Mouse (Mus musculus): ENCODE data around the gene Kdm1a.

Gene Kdm1a

DNA sequence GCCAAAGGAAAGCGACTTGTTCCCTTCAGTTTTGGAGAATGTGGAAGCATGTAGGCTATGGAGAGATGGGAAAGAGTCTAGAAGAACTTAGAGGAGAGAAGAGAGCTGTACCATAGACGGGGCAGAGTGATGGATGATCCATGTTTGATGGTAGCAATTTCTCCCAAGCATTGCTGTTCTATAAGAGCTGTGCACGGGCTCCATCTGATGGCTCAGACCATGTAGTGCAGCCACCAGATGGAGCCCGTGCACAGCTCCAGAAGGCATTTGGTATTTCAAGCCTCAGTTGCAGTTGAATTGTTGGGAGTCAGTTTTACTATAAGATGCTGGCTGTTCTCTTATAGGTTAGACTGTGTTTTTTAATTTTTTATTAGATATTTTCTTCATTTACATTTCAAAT lies 76.1 kb downstream of the Kdm1a start:
- in situ Hi-C loops (cut with MboI, MseI) = no loop called here

DNA sequence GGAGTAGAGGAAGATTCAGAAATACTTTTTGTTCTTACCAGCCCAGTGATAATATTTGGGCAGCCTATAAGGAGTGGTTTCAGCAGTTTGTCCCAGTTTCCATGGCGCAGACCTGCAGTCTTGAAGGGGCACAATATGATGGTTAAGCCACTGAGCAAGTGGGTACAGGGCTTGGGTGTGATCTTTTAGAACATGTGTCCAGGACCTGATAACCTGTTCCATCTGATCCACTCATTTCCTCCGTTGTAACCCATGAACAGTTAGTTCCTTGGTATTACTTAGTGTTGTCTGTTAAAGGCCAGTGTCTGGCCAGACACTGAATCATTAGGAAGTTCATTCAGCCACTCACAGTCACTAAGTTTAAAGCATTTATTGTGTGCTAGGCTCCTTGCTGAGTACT lies 78.2 kb downstream of the Kdm1a start:
- in situ Hi-C loops (cut with MboI, MseI) = no loop called here

DNA sequence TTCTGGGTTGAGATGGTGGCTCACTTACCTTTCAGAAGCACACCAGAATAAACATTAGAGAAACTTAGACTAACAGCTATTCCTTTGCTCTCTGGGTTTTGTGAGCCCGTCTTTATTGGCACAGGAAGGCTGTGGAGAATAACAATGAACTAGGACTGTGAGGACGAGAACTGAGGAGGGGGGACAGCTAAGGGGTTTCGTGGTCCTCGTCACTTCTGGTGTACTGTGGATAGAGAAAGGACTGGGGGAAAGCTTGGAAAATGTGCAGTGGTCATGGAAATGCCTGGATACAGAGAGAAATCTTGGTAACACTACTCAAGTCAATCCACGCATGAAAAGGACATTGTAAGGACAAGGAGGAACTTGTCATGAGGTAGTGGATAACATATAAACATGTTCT lies 80.6 kb downstream of the Kdm1a start:
- in situ Hi-C loops (cut with MboI, MseI) = no loop called here

DNA sequence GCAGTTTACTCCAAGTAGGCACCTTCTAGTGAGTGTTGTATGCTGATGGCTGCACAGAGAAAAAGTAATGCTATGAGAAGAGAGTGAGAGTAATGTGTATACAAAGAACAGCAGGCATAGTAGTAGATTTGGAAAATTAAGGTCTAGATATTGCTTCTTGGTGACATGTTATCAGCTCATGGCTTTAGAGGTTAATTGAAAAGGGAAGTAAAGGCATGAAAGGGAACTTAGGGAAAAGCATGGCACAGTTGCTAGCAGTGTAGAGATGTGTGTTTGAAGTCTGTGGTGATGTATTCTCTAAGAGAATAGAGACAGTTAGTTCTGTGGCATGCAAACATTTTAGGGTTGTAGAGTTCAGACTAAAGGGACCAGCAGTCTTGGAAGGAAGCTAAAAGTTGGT lies 82.7 kb downstream of the Kdm1a start:
- in situ Hi-C loops (cut with MboI, MseI) = no loop called here

DNA sequence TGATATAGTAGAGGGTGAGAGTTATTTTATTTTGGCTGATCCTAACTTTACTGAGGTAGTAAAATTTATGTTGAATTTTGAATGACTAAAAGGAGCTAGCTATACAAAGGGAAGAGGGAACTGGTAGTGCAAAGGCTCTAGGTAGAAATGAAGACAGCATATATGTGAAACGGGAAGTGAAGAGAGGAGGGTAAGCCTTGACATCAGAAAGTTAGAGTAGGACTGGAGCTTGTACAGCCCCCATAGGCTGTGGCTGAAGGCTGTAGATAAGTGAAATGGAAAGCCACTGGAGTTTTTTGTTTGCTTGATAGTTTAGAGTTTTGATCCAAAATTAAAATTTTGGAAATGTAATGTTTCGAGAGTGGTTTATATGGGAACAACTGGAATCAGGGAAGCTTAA lies 83.9 kb downstream of the Kdm1a start:
- in situ Hi-C loops (cut with MboI, MseI) = no loop called here

DNA sequence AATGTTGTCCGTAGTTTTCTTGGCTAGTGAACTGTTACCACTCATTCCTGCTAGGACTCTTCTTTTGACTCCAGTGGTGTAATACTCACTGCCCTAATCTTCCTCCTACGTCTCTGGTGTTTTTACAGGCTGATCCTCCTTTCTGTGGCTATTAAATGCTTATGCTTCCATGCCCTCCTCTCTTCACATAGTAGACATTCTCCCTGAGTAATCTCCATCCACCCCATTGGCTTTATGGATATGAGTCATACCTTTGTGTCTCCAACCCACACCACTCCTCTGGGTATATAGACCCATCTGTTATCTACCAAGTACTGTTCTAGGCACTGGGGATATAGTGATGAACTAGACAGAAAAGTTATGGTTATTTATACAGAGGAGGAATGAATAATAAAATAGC lies 84.4 kb downstream of the Kdm1a start:
- in situ Hi-C loops (cut with MboI, MseI) = no loop called here

DNA sequence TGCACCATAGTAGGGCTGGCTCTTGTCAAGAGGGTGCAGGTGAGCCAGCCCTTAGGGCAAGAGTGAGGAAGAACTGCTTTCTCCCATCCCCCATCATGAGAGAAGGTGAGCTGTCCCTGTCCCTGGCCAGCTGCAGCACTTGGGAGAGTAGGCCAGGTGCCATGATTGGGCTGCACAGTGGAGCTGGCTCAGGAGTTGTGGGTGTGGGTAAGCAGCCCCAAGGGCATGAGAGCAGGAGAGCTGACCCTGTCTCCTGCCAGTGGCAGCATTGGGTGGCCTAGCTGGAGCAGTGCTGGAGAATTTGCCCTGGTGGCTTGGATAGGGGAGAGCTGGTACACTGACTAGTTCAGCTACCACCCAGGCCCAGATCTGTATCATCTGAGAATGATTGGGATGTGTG lies 89.6 kb downstream of the Kdm1a start:
- in situ Hi-C loops (cut with MboI, MseI) = loop anchor here (5.0 kb wide), 1 partner anchor 56 kb away; no protein-coding TSS in a partner anchor

DNA sequence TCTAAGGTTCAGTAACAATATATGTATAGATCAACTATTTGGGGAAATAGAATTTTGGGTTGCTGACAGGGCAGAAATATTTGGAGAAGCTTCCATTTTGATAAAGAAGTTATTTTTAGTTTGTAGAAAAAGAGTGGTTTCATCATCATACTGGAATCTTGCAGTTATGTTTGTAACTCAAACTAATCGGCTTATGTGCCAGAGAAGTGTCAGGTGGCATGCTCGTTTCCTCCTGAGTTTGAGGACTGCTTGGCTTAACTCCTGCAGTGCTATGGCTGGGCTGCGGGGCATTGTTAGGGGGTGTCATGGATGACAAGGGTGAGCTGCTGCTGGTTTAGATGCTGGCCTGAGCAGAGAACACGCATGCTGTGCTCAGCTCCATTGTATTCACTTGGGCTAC lies 90.8 kb downstream of the Kdm1a start:
- in situ Hi-C loops (cut with MboI, MseI) = loop anchor here (5.0 kb wide), 1 partner anchor 54 kb away; no protein-coding TSS in a partner anchor

DNA sequence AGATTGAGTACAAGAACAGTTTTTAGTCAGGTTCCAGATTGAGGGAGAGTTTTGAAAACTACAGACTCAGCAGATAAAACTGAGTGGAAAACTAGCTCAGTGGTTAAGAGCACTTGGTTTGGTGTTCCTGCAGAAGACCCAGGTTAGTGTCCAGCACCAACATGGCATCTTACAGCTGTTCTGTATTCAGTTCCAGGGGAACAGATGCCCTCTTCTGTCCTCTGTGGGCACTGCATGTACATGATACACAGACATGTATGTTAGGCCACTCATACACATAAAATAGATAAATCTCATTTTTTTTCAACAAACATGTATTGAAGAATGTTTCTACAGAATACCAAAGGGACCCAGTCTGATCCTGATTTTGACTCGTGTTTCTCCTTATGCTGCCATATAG lies 92.7 kb downstream of the Kdm1a start:
- in situ Hi-C loops (cut with MboI, MseI) = loop anchor here (5.0 kb wide), 1 partner anchor 53 kb away; no protein-coding TSS in a partner anchor

DNA sequence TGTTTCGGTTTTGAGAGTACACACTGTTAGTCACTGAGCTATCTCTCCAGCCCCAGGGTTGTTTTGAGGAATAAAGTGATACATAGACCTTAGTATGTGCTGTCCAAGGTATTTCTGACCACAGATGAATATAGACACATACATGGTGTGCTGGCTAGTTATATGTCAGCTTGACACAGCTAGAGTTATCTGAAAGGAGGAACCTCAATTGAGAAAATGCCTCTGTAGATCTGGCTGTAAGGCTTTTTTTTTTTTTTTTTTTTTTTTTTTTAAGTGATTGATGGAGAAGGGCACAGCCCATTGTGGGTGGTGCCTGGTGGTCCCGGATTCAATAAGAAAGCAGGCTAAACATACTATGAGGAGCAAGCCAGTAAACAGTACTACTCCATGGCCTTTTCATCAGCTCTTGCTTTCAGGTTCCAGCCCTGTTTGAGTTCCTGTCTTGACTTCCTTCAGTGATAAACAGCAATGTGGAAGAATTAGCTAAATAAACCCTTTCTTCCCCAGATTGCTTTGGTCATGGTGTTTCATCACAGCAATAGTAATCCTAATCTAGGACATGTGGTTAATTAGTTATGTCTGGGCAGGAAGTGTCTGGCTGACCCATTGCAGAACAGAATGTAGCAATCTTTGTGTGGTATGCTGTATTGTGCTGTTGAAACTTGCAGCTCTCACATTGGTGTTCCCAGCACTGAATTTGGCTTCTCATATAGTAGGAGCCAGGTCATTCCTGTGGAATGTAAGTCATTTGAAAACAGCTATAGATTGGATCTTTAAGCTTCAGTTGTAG lies 96.9 kb downstream of the Kdm1a start:
- in situ Hi-C loops (cut with MboI, MseI) = no loop called here
